Mouse (Mus musculus) midbrain, embryonic 14.5 days (tissue): Measurements from ENCODE around the gene Hadhb. TPM values are rescaled to one million over a fixed set of nuclear protein-coding genes. Genes with fewer than 3 reads are reported as not detected.

Source experiments
- ATAC-seq: fragments of 200-750 bp; cut with Nextera tagmentation; 2 replicates; pipeline ENCODE4 v1.8.0; 2017; ENCODE audit warnings: moderate number of reproducible peaks, moderate library complexity; ENCODE audit not compliant: low FRiP score, low TSS enrichment
- DNase-seq: peaks from one replicate; pipeline ENCODE4 v3.0.0-alpha.2; 2015
- H3K27ac ChIP-seq: fragments of 300-500 bp; sonication (generic); replicated peaks from 2 replicates; pipeline ENCODE4 v1.5.1; 2014; ENCODE audit warnings: mild to moderate bottlenecking, low read depth, low read length, moderate library complexity
- H3K27me3 ChIP-seq: fragments of 300-500 bp; sonication (generic); 2 replicates; pipeline ENCODE4 v1.6.1; 2014; ENCODE audit warnings: low read length, control low read depth, mixed read lengths; ENCODE audit not compliant: control insufficient read depth, insufficient read depth
- H3K36me3 ChIP-seq: fragments of 300-500 bp; sonication (generic); 2 replicates; pipeline ENCODE4 v1.6.1; 2014; ENCODE audit warnings: low read length, control low read depth; ENCODE audit not compliant: control insufficient read depth, insufficient read depth
- H3K4me1 ChIP-seq: fragments of 300-500 bp; sonication (generic); 2 replicates; pipeline ENCODE4 v1.6.1; 2014; ENCODE audit warnings: mild to moderate bottlenecking, antibody characterized with exemption, low read length, control low read depth; ENCODE audit not compliant: control insufficient read depth, insufficient read depth
- H3K4me2 ChIP-seq: fragments of 300-500 bp; sonication (generic); 2 replicates; pipeline ENCODE4 v1.6.1; 2014; ENCODE audit warnings: mild to moderate bottlenecking, low read length, moderate library complexity
- H3K4me3 ChIP-seq: fragments of 300-500 bp; sonication (generic); replicated peaks from 2 replicates; pipeline ENCODE4 v1.5.1; 2014; ENCODE audit warnings: low read depth, low read length
- H3K9ac ChIP-seq: fragments of 300-500 bp; sonication (generic); replicated peaks from 2 replicates; pipeline ENCODE4 v1.6.1; 2014; ENCODE audit warnings: mild to moderate bottlenecking, low read length, moderate library complexity
- H3K9me3 ChIP-seq: fragments of 300-500 bp; sonication (generic); 2 replicates; pipeline ENCODE4 v1.6.1; 2016; ENCODE audit warnings: low read length, control low read depth, mixed read lengths; ENCODE audit not compliant: control insufficient read depth
- WGBS: fragments of 180-500 bp; shearing (Covaris S2); extraction: QIAGEN DNeasy Blood & Tissue Kit; methylation state at CpG from one replicate; pipeline ENCODE4 v1.1.7; 2014; 5-methylcytosine and 5-hydroxymethylcytosine counted together
- polyA plus RNA-seq: library from polyadenylated mRNA; unstranded; fragments of >200 nt; fragmentation: Nextera tagmentation; extraction: Ambion mirVana; gene quantifications from 2 replicates; pipeline ENCODE4 v1.2.1, GENCODE M21; 2014

Gene Hadhb
- polyA plus RNA-seq, 1 experiment from 2014 or later = 57.0 TPM

DNA sequence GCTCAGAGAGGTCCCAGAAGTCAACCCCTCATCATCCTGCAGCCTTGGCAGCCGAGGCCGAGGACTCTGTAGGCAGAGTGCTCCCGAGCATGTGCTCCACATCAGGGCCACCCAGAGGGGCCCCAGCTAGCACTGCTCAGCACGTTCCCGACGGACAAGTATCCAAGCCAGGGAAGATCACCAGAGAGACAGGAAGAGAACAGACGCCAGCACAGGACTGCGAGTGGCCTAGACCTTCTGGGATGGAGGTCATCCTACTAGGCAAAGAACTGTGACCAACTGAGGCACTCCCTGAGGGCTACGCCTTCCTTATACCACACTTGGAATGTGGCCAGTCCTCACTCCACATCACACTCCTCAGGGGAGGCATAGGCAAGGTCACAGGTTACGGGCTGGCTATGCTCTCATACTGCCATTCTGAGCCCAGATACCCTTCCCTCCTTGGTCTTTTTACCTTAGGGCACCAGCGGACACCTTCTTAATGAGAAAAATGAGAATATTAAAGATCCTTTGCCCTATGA, 19.3 kb upstream of the Hadhb start:
- no peak for ATAC-seq
- Histone ChIP-seq H3K4me1 (no peaks in the 10 kb centered on the region), H3K36me3 (peaks cover 86% of the 10 kb centered on the region), H3K27ac (no peak overlapping the region), H3K4me3 (no peak overlapping the region), H3K4me2 (no peak overlapping the region), H3K9ac (no peak overlapping the region), H3K27me3 (no peaks in the 10 kb centered on the region), H3K9me3 (no peaks in the 10 kb centered on the region)
- 92% methylated on average over 11 of the region's 11 CpGs for WGBS
- no peak for DNase-seq

DNA sequence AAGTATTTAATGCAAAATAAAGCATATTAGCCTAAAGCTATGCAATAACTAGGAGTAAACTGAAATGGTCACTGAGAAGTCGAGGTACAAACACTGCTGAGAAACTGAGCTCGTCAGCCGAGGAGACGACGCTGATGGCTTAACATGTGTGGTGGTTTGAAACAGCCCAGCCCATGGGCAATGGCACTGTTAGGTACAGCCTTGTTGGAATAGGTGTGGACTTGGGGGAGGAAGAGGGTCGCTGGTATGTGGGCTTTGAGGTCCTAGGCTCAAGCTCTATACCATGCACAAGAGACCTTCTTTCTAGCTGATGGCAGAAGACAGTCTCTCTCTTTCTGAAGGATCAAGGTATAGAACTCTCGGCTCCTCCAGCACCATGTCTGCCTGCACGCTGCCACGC, 17.8 kb upstream of the Hadhb start:
- Histone ChIP-seq H3K27ac (no peak overlapping the region), H3K9ac (no peak overlapping the region), H3K36me3 (peaks cover 89% of the 10 kb centered on the region), H3K9me3 (no peaks in the 10 kb centered on the region), H3K4me2 (no peak overlapping the region), H3K4me3 (no peak overlapping the region), H3K4me1 (no peaks in the 10 kb centered on the region), H3K27me3 (no peaks in the 10 kb centered on the region)
- WGBS = 92% methylated on average over 9 of the region's 9 CpGs
- DNase-seq (no peak), ATAC-seq (no peak)

DNA sequence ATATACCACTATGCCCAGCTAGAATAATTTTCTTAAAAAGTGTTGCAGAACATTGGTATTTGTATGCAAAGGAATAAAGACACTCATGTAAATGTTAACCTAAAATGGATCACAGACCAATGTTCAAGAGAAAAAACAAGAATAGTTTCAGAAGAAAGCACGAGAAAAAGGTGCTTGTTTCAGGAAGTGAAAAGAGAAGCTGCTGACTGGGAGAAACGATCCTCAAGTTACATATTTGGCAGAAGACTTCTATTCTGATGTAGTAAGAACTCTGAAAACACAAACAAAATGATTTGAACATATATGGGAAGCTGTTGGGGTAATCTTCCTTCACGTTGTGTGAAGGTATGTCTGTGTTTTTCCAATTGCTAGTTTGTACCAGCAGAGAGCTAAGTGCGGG, 16.9 kb upstream of the Hadhb start:
- DNase-seq = no peak
- H3K9me3 ChIP-seq = no peaks in the 10 kb centered on the region
- WGBS = 96% methylated on average over 4 of the region's 4 CpGs
- H3K27me3 ChIP-seq = no peaks in the 10 kb centered on the region
- ATAC-seq = no peak
- H3K9ac ChIP-seq = no peak overlapping the region
- peaks cover 89% of the 10 kb centered on the region for H3K36me3 ChIP-seq
- no peak overlapping the region for H3K4me3 ChIP-seq
- H3K4me2 ChIP-seq = no peak overlapping the region
- no peak overlapping the region for H3K27ac ChIP-seq
- H3K4me1 ChIP-seq = no peaks in the 10 kb centered on the region

DNA sequence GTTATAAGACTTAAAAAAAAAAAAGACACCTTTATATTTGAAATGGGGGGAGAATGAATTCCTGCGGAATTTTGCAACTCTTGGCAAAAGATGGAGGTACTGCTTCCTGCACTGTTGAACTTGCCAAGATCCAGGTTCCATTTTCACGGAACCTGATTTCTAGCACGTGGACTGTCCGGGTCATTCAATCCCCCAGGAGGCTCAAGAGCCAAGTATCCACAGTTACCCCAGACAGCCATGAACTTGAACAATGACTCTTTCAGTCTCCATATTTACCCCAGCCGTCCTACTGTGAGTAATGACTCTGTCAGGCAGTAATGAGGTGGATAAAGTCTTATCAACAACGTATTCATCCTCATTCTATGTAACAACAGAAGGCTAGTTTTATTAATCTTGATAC, 8.5 kb upstream of the Hadhb start:
- Histone ChIP-seq H3K4me1 (no peaks in the 10 kb centered on the region), H3K4me3 (no peak overlapping the region), H3K9me3 (no peaks in the 10 kb centered on the region), H3K9ac (no peak overlapping the region), H3K27me3 (no peaks in the 10 kb centered on the region), H3K27ac (no peak overlapping the region), H3K36me3 (peaks cover 54% of the 10 kb centered on the region), H3K4me2 (no peak overlapping the region)
- DNase-seq (no peak), ATAC-seq (no peak)
- WGBS = 90% methylated on average over 6 of the region's 6 CpGs

DNA sequence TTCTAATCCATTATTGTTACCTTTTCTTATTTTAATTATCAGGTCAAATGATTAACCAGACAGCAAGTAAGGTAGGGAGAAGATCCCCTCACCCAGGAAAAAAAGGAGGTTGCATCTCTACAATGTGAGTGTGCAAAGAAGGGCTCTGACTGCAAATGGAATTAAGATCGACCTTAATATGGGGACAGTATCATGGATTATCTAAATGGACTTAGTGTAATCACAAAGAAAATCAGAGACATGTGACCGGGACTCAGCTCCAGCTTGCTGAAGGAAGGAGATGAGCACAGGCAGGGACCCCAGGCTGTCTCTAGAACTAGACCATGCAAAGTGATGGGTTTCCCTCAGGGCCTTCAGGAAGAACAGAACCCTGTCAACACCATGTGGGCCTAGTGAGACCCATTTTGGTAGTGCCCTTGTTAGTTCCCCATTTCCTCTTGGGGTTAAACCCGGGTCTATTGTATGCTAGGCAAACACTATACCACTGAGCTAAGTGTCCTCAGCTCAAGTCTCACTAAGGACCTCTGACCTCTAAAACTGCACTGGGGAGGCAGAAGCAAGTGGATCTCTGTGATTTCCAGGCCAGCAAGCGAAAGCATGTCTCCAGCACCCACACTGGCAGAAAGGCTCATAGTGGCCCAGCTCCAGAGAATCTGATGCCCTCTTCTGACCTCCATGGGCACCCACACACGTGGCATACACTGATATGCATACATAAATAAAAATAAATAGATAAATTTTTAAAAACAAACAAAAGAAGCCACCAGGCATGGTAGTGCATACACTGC, 6.7 kb upstream of the Hadhb start:
- H3K9me3 ChIP-seq = no peaks in the 10 kb centered on the region
- WGBS = 86% methylated on average over 5 of the region's 5 CpGs
- H3K36me3 ChIP-seq = peaks cover 36% of the 10 kb centered on the region
- no peak overlapping the region for H3K4me2 ChIP-seq
- no peak for ATAC-seq
- no peak overlapping the region for H3K27ac ChIP-seq
- DNase-seq = no peak
- no peak overlapping the region for H3K9ac ChIP-seq
- H3K27me3 ChIP-seq = no peaks in the 10 kb centered on the region
- H3K4me1 ChIP-seq = no peaks in the 10 kb centered on the region
- H3K4me3 ChIP-seq = no peak overlapping the region

DNA sequence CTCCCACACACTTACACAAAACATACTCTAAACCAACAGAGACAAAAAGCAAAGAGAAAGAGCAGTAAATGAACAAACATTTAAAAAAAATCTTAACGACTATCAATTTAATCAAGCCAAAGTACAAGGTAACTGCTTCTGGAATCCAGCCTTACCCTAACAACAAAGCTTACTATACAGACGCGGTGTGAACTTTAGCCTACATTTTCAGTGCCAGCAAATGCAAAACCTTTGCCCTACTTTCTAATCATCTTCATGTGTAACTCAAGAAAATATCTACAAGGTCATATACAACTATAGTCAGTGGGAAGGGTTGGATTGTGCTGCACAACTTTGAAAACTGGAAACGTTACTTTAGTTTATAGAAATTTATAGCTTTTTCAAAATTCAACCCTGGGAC, 3.0 kb upstream of the Hadhb start:
- no peaks in the 10 kb centered on the region for H3K27me3 ChIP-seq
- peaks cover 4% of the 10 kb centered on the region for H3K36me3 ChIP-seq
- no peak overlapping the region for H3K27ac ChIP-seq
- ATAC-seq = no peak
- H3K4me3 ChIP-seq = no peak overlapping the region
- no peak overlapping the region for H3K9ac ChIP-seq
- H3K4me2 ChIP-seq = no peak overlapping the region
- peaks cover 14% of the 10 kb centered on the region for H3K4me1 ChIP-seq
- DNase-seq = no peak
- no peaks in the 10 kb centered on the region for H3K9me3 ChIP-seq
- 91% methylated on average over 4 of the region's 4 CpGs for WGBS

DNA sequence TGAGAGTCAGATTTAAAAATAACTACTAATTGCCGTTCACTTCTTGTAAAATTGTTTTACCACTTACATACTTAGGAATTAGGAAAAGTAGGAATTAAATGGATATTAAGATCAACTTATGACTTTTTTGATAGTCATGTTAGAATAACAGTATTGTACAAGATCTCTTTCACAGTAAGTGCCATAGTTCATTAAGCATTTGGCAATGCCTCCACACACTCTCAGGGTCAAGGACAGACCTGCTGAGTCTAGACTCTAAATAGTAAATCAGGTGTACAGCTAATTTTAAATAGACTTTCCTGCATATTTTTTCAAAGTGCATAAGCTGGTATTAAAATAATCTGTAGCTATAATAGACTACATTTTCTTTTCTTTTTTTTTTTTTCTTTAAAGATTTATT, 2.6 kb upstream of the Hadhb start:
- no peak for DNase-seq
- WGBS = 91% methylated on average over 1 of the region's 1 CpGs
- H3K36me3 ChIP-seq = no peaks in the 10 kb centered on the region
- ATAC-seq = no peak
- no peak overlapping the region for H3K9ac ChIP-seq
- H3K4me2 ChIP-seq = no peak overlapping the region
- peaks cover 14% of the 10 kb centered on the region for H3K4me1 ChIP-seq
- H3K9me3 ChIP-seq = no peaks in the 10 kb centered on the region
- no peaks in the 10 kb centered on the region for H3K27me3 ChIP-seq
- H3K27ac ChIP-seq = no peak overlapping the region
- no peak overlapping the region for H3K4me3 ChIP-seq

DNA sequence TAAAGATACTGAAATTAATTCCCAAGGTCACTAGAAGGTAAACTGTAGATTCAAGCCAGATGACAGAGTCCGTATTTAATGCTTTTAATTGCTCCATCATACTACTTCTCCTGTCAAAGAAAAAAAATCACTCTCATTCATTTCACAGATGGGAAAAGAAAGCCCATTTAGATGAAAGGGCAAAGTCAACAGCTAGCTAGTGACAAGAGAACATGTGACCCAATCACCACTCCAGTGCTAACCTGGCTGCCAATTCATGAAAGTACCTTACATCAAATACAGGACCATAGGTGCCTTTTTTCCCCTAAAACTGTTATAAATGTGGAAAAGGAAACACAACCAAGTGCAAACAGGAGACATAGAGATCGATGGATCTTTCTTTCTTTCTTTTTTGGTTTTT, 1.8 kb upstream of the Hadhb start:
- ATAC-seq (no peak), DNase-seq (no peak)
- no peaks in the 10 kb centered on the region for H3K27me3 ChIP-seq
- 95% methylated on average over 2 of the region's 2 CpGs for WGBS
- H3K4me3 ChIP-seq = no peak overlapping the region
- H3K9me3 ChIP-seq = no peaks in the 10 kb centered on the region
- H3K4me2 ChIP-seq = no peak overlapping the region
- peaks cover 14% of the 10 kb centered on the region for H3K4me1 ChIP-seq
- no peaks in the 10 kb centered on the region for H3K36me3 ChIP-seq
- H3K9ac ChIP-seq = no peak overlapping the region
- no peak overlapping the region for H3K27ac ChIP-seq

DNA sequence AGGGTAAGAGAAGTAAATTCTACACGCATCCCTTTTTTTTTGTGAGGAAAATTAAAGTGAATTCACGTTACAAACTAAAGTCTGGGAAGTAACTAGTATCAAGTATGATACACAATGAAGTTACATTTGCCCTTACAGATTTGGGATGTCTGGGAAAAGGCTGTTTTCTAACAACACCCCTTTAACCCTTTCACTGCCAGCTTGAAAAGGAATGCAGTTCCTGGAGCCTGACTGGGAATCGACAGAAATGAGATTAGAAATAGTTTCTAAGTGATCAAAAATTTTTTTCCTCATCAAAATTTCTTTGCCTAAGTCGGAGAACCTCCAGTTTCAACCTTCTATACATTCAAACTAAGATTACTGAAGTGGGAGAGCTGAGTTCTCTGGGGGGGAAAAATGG, 1.0 kb upstream of the Hadhb start:
- no peaks in the 10 kb centered on the region for H3K9me3 ChIP-seq
- H3K4me1 ChIP-seq = peaks cover 14% of the 10 kb centered on the region
- H3K9ac ChIP-seq = peak overlapping the region; percentile 87; the same call in 1 of the 2 replicates
- peak overlapping the region; percentile 95 for H3K4me3 ChIP-seq
- no peak for ATAC-seq
- no peaks in the 10 kb centered on the region for H3K36me3 ChIP-seq
- DNase-seq = peak; percentile 61
- H3K27me3 ChIP-seq = no peaks in the 10 kb centered on the region
- H3K27ac ChIP-seq = no peak overlapping the region
- H3K4me2 ChIP-seq = peak overlapping the region; percentile 83
- 21% methylated on average over 4 of the region's 4 CpGs for WGBS
